Mouse (Mus musculus): Measurements from ENCODE around the gene Lhfpl2.

Lhfpl2 gene

DNA sequence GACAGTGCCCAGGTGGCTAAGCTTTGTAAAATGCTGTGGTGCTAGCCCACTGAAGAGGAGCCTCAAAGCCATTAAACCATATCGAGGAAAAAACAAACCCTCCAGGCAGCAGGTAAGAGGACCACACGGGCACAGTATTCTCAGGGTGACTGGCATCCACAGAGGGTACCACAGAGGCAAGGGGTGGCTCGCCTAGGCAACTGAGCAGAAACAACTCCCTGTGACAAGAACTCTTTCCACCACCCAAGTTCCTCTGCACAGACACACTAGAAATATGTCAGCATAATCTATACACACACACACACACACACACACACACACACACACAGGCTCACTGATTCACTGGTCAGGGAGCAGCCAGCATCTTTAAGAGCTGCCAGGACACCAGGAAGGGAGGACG lies 181.9 kb downstream of the Lhfpl2 start:
- DNase-seq: no peak

DNA sequence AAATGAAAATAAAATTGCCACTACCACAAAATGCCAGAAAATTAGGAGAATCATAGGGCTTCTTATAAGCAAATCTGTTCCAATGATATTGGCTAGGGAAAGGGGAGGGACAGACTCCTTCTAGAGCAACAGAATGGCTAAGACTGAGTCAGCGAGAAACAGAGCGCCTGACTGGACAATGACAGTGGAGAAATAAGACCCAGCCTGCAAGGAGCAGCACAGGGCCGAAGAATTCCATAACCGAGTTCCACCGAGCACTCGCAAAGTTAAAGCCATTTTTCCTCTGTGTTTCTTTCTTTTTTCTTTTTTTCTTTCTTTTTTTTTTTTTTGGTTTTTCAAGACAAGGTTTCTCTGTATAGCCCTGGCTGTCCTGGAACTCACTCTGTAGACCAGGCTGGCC lies 182.5 kb downstream of the Lhfpl2 start:
- no peak for DNase-seq

DNA sequence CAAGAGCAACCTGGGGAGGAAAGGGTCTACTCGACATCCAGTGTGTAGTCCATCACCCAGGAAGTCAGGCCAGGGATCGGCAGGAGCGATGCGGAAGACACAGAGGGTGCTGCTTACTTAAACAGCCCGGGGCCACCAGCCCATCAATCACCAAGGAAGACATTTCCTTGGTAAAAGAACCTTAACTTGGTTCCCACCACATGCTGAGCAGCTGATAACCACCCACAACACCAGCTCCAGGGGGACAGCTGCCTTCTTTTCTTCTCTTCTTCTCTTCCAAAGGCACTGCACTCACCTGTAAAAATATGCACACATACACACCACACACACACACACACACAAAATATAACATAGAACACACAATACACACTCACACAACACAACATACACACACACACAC lies 183.3 kb downstream of the Lhfpl2 start:
- no peak for DNase-seq

DNA sequence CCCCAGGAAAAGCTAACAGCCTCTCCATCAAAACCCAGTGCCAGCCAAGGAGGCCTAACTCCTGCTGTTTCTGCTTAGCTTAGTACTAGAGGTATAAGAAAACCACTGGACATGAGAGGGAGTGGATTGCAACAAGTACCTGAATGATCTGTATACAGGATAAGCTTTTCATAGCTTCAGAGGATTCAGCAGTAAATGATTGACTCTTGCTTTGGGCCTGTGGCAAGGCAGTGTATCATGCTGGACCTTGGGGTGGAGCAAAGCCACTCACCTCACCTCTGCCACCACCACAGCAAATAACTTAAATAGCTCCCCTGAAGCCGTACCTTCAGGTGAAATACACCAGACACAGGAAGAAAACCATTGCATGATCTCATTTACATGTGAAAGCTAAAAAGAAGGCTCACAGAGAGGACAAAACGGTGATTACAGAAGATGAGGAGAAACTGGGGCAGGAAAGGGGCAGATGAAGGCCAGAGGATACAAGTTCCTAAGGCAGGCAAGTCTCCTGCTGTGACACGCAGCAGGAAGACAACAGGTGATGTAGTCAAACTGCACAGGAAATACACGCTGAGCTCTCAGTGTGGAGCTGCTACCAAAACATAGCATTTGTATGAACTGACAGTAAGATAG lies 184.4 kb downstream of the Lhfpl2 start:
- no peak for DNase-seq

DNA sequence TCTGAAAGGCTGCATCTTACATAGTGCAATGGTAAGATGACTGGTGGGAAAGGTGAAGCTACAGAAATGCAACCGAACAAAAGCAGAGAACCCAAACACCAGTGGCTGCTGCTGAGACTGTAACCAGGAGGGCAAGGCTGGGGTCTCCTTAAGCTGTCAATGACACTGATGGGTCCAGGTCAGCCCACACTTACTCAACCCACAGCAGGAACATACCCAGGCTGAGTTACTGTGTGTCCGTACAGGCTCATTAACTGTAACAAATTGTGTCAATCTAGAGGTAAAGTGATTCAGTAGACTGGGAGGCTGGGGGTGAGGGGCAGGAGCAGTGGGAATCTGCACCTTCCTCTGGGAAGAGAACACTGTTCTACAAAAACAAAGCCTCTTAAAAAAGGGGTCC lies 185.3 kb downstream of the Lhfpl2 start:
- DNase-seq: no peak
